Mouse (Mus musculus) heart, embryonic 11.5 days (tissue): Measurements from ENCODE around the gene Scand1. TPM values are rescaled to one million over a fixed set of nuclear protein-coding genes. Genes with fewer than 3 reads are reported as not detected.

Experiments used
- ATAC-seq: fragments of 200-750 bp; cut with Nextera tagmentation; replicated peaks from 2 replicates; pipeline ENCODE4 v1.8.0; 2017; ENCODE audit warnings: moderate library complexity; ENCODE audit not compliant: insufficient number of reproducible peaks, low FRiP score, low TSS enrichment
- H3K27ac ChIP-seq: fragments of 300-500 bp; sonication (generic); 2 replicates; pipeline ENCODE4 v1.5.1; 2014; ENCODE audit warnings: mild to moderate bottlenecking, low read depth, low read length
- H3K27me3 ChIP-seq: fragments of 300-500 bp; sonication (generic); 2 replicates; pipeline ENCODE4 v1.6.1; 2014; ENCODE audit warnings: mild to moderate bottlenecking, low read length, mixed read lengths; ENCODE audit not compliant: control insufficient read depth, insufficient read depth
- H3K36me3 ChIP-seq: fragments of 300-500 bp; sonication (generic); 2 replicates; pipeline ENCODE4 v1.6.1; 2014; ENCODE audit warnings: mild to moderate bottlenecking, low read length, moderate library complexity, mixed read lengths; ENCODE audit not compliant: control insufficient read depth, insufficient read depth
- H3K4me1 ChIP-seq: fragments of 300-500 bp; sonication (generic); 2 replicates; pipeline ENCODE4 v1.6.1; 2014; ENCODE audit warnings: low read length; ENCODE audit not compliant: control insufficient read depth, insufficient read depth
- H3K4me2 ChIP-seq: fragments of 300-500 bp; sonication (generic); 2 replicates; pipeline ENCODE4 v1.6.1; 2014; ENCODE audit warnings: mild to moderate bottlenecking, moderate library complexity
- H3K4me3 ChIP-seq: fragments of 300-500 bp; sonication (generic); 2 replicates; pipeline ENCODE4 v1.5.1; 2014; ENCODE audit warnings: low read depth, low read length
- H3K9ac ChIP-seq: fragments of 300-500 bp; sonication (generic); 2 replicates; pipeline ENCODE4 v1.6.1; 2014; ENCODE audit warnings: mild to moderate bottlenecking, low read depth, low read length, moderate library complexity
- H3K9me3 ChIP-seq: fragments of 300-500 bp; sonication (generic); replicated peaks from 2 replicates; pipeline ENCODE4 v1.6.1; 2016; ENCODE audit warnings: low read length; ENCODE audit not compliant: control insufficient read depth
- WGBS: fragments of 180-500 bp; shearing (Covaris S2); extraction: QIAGEN DNeasy Blood & Tissue Kit; methylation state at CpG from one replicate; pipeline ENCODE4 v1.1.7; 2014; ENCODE audit not compliant: insufficient replicate concordance; 5-methylcytosine and 5-hydroxymethylcytosine counted together
- polyA plus RNA-seq: library from polyadenylated mRNA; unstranded; fragments of >200 nt; fragmentation: Nextera tagmentation; extraction: Ambion mirVana; gene quantifications from 2 replicates; pipeline ENCODE4 v1.2.1, GENCODE M21; 2014

The Scand1 gene
- polyA plus RNA-seq, 1 experiment from 2014 or later, result 59.0 TPM

DNA sequence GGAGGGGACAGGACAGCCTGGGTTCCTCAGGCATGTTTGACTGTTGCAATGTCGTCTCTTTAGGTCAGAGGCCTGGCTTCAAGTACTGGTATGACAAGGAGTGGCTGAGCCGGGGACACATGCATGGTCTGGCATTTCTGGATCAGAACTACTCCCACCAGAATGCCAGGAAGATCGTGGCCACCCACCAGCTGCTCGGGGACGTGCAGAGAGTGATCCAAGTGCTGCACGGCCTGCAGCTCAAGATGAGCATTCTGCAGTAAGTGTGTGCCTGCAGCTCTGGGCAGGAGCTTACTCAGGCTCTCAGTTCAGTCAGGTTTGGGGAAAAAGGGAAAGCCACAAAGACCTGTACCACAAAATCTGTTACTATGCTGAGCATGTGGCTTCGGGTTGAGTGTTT is 14.0 kb downstream of the Scand1 start:
- Histone ChIP-seq H3K36me3 (peaks cover 8% of the 10 kb centered on the region), H3K4me1 (peaks cover 4% of the 10 kb centered on the region; the same call in 1 of the 2 replicates), H3K27me3 (no peaks in the 10 kb centered on the region), H3K4me2 (no peak overlapping the region), H3K9ac (no peak overlapping the region), H3K4me3 (no peak overlapping the region), H3K9me3 (no peaks in the 10 kb centered on the region), H3K27ac (no peak overlapping the region; the same call in 1 of the 2 replicates)
- ATAC-seq, result no peak
- WGBS, result 87% methylated on average over 7 of the region's 7 CpGs

DNA sequence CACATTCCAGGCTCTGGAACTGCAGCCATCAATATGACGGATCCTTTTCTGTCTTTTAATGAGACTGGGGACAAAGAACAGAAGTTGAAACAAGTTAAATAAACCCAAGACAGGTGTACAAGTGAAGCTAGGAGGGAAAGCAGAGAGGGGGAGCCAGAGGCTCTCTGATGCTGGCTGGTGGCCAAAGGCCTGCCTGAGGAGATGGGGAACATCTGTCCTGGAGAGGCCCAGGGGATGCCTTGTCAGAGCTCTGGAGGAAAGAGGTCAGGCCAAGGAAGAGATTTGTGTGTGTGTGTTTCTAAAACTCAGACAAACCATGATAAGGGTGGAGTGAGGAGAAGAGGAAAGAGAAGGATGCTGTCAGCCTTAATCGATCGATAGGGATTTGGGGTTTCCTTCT is 14.9 kb downstream of the Scand1 start:
- H3K4me1 ChIP-seq, result peaks cover 4% of the 10 kb centered on the region; the same call in 1 of the 2 replicates
- H3K36me3 ChIP-seq, result peaks cover 7% of the 10 kb centered on the region; the same call in 1 of the 2 replicates
- no peak overlapping the region for H3K4me3 ChIP-seq
- no peak overlapping the region for H3K9ac ChIP-seq
- WGBS, result 69% methylated on average over 3 of the region's 3 CpGs
- no peaks in the 10 kb centered on the region for H3K9me3 ChIP-seq
- H3K27ac ChIP-seq, result no peak overlapping the region
- ATAC-seq, result no peak; the same call in 1 of the 2 replicates
- H3K4me2 ChIP-seq, result no peak overlapping the region
- H3K27me3 ChIP-seq, result no peaks in the 10 kb centered on the region

DNA sequence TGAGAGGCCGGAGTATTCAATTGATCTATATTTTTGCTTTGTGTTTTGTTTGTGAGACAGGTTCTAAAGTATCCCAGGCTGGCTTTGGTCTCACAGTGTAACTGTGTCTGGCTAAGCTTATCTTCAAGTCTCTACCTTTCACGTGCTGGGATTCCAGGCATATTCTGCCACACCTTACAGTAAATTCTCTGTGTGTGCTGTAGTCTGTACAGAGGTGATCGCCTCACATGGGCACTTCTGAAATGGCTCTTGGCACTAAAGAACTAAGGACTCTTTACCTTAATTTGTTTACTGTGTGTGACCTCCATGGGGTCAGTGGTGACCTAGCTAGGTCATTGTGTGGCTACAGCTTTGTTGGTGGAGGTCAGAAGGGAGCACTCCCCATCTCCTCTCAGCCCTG is 16.3 kb downstream of the Scand1 start:
- no peak overlapping the region for H3K27ac ChIP-seq
- H3K27me3 ChIP-seq, result no peaks in the 10 kb centered on the region
- H3K4me1 ChIP-seq, result peaks cover 4% of the 10 kb centered on the region; the same call in 1 of the 2 replicates
- H3K4me3 ChIP-seq, result no peak overlapping the region
- 90% methylated on average over 3 of the region's 3 CpGs for WGBS
- ATAC-seq, result no peak
- H3K9ac ChIP-seq, result no peak overlapping the region
- no peak overlapping the region for H3K4me2 ChIP-seq
- 0 out of 2 replicates have a peak, but pooled peaks cover 7% of the 10 kb centered on the region for H3K36me3 ChIP-seq
- H3K9me3 ChIP-seq, result no peaks in the 10 kb centered on the region

DNA sequence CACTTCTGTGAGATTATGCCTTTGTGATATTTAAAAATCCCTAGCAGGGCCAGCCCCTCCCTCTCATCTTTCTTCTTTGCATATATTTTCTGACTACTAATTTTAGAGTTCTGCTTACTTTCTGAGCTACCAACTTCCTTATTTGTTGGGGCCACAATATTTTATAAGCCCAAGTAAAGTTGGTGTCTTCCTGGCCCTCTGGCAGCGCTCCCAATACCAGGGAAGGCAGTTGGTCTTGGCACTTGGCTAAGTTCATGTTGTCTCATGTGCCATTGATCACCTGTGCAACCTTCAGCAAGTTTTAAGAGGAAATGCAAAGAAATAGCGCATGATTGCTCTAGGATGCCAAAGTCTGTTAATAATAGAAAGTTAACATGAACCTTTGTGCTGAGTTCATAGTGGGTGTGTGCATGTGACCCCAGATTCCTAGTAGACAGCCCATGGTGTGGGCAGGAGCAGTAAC is 16.9 kb downstream of the Scand1 start:
- H3K4me3 ChIP-seq, result no peak overlapping the region
- 94% methylated on average over 2 of the region's 2 CpGs for WGBS
- H3K27me3 ChIP-seq, result no peaks in the 10 kb centered on the region
- no peaks in the 10 kb centered on the region for H3K9me3 ChIP-seq
- peaks cover 4% of the 10 kb centered on the region; the same call in 1 of the 2 replicates for H3K4me1 ChIP-seq
- H3K9ac ChIP-seq, result no peak overlapping the region
- peaks cover 9% of the 10 kb centered on the region; the same call in 1 of the 2 replicates for H3K36me3 ChIP-seq
- H3K4me2 ChIP-seq, result no peak overlapping the region
- H3K27ac ChIP-seq, result no peak overlapping the region
- no peak for ATAC-seq

DNA sequence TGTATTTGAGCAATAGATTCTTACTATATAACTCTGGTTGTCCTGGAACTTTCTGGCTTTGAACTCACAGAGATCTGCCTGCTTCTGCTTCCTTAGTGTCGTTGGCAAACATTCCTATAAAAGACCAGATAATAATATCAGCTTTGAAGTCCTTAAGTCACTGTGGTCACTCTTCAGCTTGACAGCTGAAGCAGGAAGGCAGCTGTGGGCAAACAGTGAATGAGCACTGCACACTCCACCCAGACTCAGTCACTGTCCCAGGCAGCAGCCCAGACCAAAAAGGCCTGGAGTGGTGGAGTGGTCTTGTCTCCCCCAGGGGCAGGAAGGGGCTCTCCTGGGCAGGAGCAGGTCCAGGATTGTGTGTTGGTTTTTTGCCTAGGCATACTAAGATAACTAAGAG is 20.5 kb downstream of the Scand1 start:
- H3K4me1 ChIP-seq, result no peaks in the 10 kb centered on the region
- H3K36me3 ChIP-seq, result peaks cover 10% of the 10 kb centered on the region; the same call in 1 of the 2 replicates
- WGBS, result 69% methylated on average over 1 of the region's 1 CpGs
- H3K9me3 ChIP-seq, result no peaks in the 10 kb centered on the region
- H3K4me3 ChIP-seq, result no peak overlapping the region
- no peaks in the 10 kb centered on the region for H3K27me3 ChIP-seq
- no peak overlapping the region for H3K4me2 ChIP-seq
- H3K9ac ChIP-seq, result no peak overlapping the region
- H3K27ac ChIP-seq, result no peak overlapping the region
- no peak for ATAC-seq

DNA sequence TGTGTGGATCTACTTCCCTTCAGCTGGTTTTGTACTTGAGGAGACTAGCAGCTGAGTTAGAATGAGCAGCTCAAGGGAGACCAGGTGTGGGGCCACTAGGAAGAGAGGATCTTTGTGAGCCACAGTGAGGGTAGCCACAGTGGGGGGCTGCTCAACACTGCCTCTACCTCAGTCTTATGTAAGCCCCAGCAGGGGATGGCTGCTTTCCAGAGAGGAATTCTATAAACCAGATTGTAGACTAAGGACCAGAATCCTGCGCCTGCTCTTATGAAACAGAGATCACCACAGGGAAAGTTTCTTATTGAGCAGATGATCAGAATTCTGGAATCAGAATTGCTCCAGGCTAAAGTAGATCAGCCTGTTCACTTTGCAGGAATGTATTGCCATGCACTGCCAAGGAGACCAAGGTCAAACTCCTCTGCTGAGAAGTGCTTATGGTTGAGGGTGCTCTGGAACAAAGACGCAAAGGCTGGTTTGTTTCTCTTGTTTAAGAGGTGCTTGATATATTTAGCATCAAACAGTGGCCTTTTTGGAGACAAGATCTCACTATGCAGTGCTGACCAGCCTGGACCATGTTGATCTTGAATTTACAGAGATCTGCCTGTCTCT is 22.8 kb downstream of the Scand1 start:
- Histone ChIP-seq H3K36me3 (peaks cover 10% of the 10 kb centered on the region; the same call in 1 of the 2 replicates), H3K9me3 (no peaks in the 10 kb centered on the region), H3K27ac (peak overlapping the region; percentile 51; the same call in 1 of the 2 replicates), H3K4me2 (no peak overlapping the region), H3K4me1 (no peaks in the 10 kb centered on the region), H3K9ac (peak overlapping the region; percentile 22; the same call in 1 of the 2 replicates), H3K4me3 (no peak overlapping the region), H3K27me3 (no peaks in the 10 kb centered on the region)
- ATAC-seq, result no peak
- WGBS, result 72% methylated on average over 2 of the region's 2 CpGs

DNA sequence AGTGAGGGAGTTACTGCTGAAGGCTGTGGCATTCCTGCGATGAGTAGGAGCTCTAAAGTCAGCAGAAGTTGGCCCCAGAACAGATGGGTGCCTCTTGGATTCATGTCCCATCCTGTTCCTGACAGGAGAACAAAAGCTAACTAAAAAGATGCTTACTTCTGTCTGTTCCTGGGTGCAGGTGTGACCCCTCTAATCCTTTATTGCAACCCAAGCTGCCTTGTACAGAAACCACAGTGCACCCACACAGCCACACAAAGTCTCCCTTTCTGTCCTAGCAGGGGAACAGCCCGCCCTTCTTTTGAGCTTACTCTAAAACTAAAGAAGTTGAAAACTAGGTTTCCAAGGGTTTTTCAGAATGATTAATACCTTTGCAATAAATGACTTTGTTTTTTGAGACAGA is 24.3 kb downstream of the Scand1 start:
- ATAC-seq, result no peak
- no peak overlapping the region for H3K27ac ChIP-seq

DNA sequence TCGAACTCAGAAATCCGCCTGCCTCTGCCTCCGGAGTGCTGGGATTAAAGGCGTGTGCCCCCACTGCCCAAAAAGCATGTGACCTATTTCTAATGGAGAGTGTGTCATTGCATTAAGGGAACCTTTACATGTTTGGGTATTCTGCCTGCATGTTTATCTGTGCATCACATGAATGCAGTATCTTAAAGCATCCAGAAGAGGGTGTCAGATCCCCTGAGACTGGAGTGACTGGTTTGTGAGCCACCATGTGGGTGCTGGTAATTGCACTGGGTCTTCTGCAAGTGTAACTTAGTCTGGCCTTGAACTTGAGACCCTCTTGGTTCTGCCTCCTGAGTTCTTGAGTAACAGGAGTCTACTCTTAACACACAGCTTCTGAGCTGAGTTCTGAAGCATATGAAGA is 25.8 kb downstream of the Scand1 start:
- ATAC-seq, result no peak
- no peaks in the 10 kb centered on the region for H3K4me1 ChIP-seq
- no peaks in the 10 kb centered on the region for H3K27me3 ChIP-seq
- no peak overlapping the region for H3K4me2 ChIP-seq
- no peaks in the 10 kb centered on the region for H3K9me3 ChIP-seq
- H3K27ac ChIP-seq, result no peak overlapping the region
- no peak overlapping the region for H3K4me3 ChIP-seq
- H3K36me3 ChIP-seq, result peaks cover 7% of the 10 kb centered on the region; the same call in 1 of the 2 replicates
- 88% methylated on average over 4 of the region's 4 CpGs for WGBS
- H3K9ac ChIP-seq, result no peak overlapping the region

More for the DNA sequence above, 24.3 kb downstream of the Scand1 start:
- H3K27me3 ChIP-seq, result no peaks in the 10 kb centered on the region
- H3K9me3 ChIP-seq, result no peaks in the 10 kb centered on the region
- H3K4me1 ChIP-seq, result no peaks in the 10 kb centered on the region
- 91% methylated on average over 2 of the region's 2 CpGs for WGBS
- H3K36me3 ChIP-seq, result peaks cover 7% of the 10 kb centered on the region; the same call in 1 of the 2 replicates
- no peak overlapping the region for H3K9ac ChIP-seq
- H3K4me3 ChIP-seq, result no peak overlapping the region
- H3K4me2 ChIP-seq, result no peak overlapping the region

DNA sequence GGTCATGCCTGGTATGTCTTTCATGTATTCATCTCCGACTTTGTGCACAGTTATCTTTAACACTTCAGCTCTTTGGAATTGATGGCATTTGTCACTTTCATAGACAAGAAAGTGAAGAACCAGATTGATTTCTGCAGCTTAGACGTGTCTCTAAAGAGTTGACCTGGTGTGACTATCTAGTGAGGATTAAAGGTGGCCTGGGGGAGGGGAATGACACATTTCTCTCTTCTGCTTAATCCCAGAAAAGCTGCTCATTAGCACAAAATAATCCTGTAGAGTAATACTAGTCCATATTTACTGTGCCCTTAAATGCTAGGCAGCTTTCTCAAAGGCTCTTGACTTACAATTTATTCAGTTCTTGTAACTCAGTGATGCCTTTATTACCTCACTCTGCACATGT is 27.3 kb downstream of the Scand1 start:
- H3K27ac ChIP-seq, result no peak overlapping the region
- H3K27me3 ChIP-seq, result no peaks in the 10 kb centered on the region
- ATAC-seq, result no peak
- H3K36me3 ChIP-seq, result 0 out of 2 replicates have a peak, but pooled peaks cover 3% of the 10 kb centered on the region
- H3K4me2 ChIP-seq, result no peak overlapping the region
- no peaks in the 10 kb centered on the region for H3K4me1 ChIP-seq
- H3K4me3 ChIP-seq, result no peak overlapping the region
- H3K9me3 ChIP-seq, result no peaks in the 10 kb centered on the region
- no peak overlapping the region for H3K9ac ChIP-seq
- 59% methylated on average over 2 of the region's 2 CpGs for WGBS
